Mouse (Mus musculus): ENCODE results near the gene Lce1f. TPM values are rescaled to one million over a fixed set of nuclear protein-coding genes. Genes with fewer than 3 reads are reported as not detected.

Lce1f gene
- total RNA-seq (2023): not detected

GRCm38 (mm10) chr3:92720250-92720649 is at the start of gene Lce1f:
Lce1f (minus strand) TSS chr3:92720350.

GRCm38 (mm10) chr3:92764965-92765364 is 44.8 kb upstream of the Lce1f start, which contains the start of gene Lce1h:
Lce1h (minus strand) TSS chr3:92765065.

GRCm38 (mm10) chr3:92752238-92752637 is 32.1 kb upstream of the Lce1f start, which contains the start of gene Lce1g:
Lce1g (minus strand) TSS chr3:92752338.

GRCm38 (mm10) chr3:92738996-92739395 is 18.8 kb upstream of the Lce1f start, which contains the start of gene Gm38119:
Gm38119 (minus strand) TSS chr3:92739096.

GRCm38 (mm10) chr3:92708974-92709373 is 11.2 kb downstream of the Lce1f start, which contains the start of gene Lce1e:
Lce1e (minus strand) TSS chr3:92709074.

GRCm38 (mm10) chr3:92687110-92687509 is 33.0 kb downstream of the Lce1f start, which contains the start of gene Lce1d:
Lce1d (minus strand) TSS chr3:92687210.

GRCm38 (mm10) chr3:92678947-92679346 is 41.2 kb downstream of the Lce1f start, which contains the start of gene Lce1c:
Lce1c (plus strand) TSS chr3:92679247.

GRCm38 (mm10) chr3:92670215-92670614 is 49.9 kb downstream of the Lce1f start, which contains the start of gene Lce1a2:
Lce1a2 (minus strand) TSS chr3:92670315.

Other genes starting within 250 kb of the Lce1f start
- gene Sprr1a, start 234.5 kb downstream of the Lce1f start, total RNA-seq (2023): not detected
- not detected for gene Sprr4, start 219.9 kb downstream of the Lce1f start, total RNA-seq (2023)
- gene 2310046K23Rik, start 185.8 kb downstream of the Lce1f start, total RNA-seq (2023): not detected
- not detected for gene Ivl, start 146.6 kb downstream of the Lce1f start, total RNA-seq (2023)
- gene Smcp, start 131.4 kb downstream of the Lce1f start, total RNA-seq (2023): not detected
- gene 2210017I01Rik, start 112.9 kb downstream of the Lce1f start, total RNA-seq (2023): not detected
- not detected for gene Lce6a, start 98.7 kb downstream of the Lce1f start, total RNA-seq (2023)
- not detected for gene Lce1a1, start 72.0 kb downstream of the Lce1f start, total RNA-seq (2023)
- gene Lce1b, start 63.4 kb downstream of the Lce1f start, total RNA-seq (2023): not detected
- gene Lce1a2, start 50.0 kb downstream of the Lce1f start, total RNA-seq (2023): not detected
- not detected for gene Lce1c, start 41.1 kb downstream of the Lce1f start, total RNA-seq (2023)
- gene Lce1d, start 33.1 kb downstream of the Lce1f start, total RNA-seq (2023): not detected
- gene Lce1e, start 11.3 kb downstream of the Lce1f start, total RNA-seq (2023): not detected
- not detected for gene Gm38119, start 18.7 kb upstream of the Lce1f start, total RNA-seq (2023)
- not detected for gene Lce1g, start 32.0 kb upstream of the Lce1f start, total RNA-seq (2023)
- gene Lce1h, start 44.7 kb upstream of the Lce1f start, total RNA-seq (2023): not detected
- not detected for gene Lce1i, start 58.5 kb upstream of the Lce1f start, total RNA-seq (2023)
- not detected for gene Lce1j, start 70.2 kb upstream of the Lce1f start, total RNA-seq (2023)
- gene Lce1k, start 87.5 kb upstream of the Lce1f start, total RNA-seq (2023): not detected
- not detected for gene Kprp, start 106.9 kb upstream of the Lce1f start, total RNA-seq (2023)
- not detected for gene Lce1l, start 130.9 kb upstream of the Lce1f start, total RNA-seq (2023)
- gene 2310050C09Rik, start 149.9 kb upstream of the Lce1f start, total RNA-seq (2023): not detected
- gene Lce3a, start 205.9 kb upstream of the Lce1f start, total RNA-seq (2023): not detected
- gene Lce3b, start 212.6 kb upstream of the Lce1f start, total RNA-seq (2023): not detected
- gene Lce3c, start 224.1 kb upstream of the Lce1f start, total RNA-seq (2023): not detected
- not detected for gene Lce3d, start 237.0 kb upstream of the Lce1f start, total RNA-seq (2023)
- not detected for gene Lce3e, start 246.7 kb upstream of the Lce1f start, total RNA-seq (2023)